Comparison of ENCODE assay signal across 24 mouse cellular contexts in genomic region chr17:81516155-81516554, GRCm38 (mm10).
DNase-seq lines count a peak whose midpoint lies in the region; ATAC-seq lines count a peak whose summit lies in the region.
"Had no signal": no experiment of that assay in that cellular context is flagged by ENCODE, and none has a peak within 500 bp of the region (broad histone marks: within the 10 kb centered on the region; RNA-seq: fewer than 3 reads in every experiment).

No protein-coding gene starts in this region.

- DNase-seq in hindbrain, embryonic 11.5 days (ENCODE audit: low spot score) = no peak
- no peak for DNase-seq in hindbrain, embryonic 14.5 days (ENCODE audit: low spot score)
- peak; percentile 19 for DNase-seq in R1 (ENCODE audit: low read depth, low spot score)
- peak; percentile 43 for DNase-seq in embryo, embryonic 10.5 days (ENCODE audit: low spot score)
- peak; percentile 30 for DNase-seq in mesoderm, embryonic 11.5 days (ENCODE audit: low read depth, low spot score)
- DNase-seq in left cerebral cortex, postnatal 36 days (ENCODE audit: low spot score in 2 of 2) = no peak
- DNase-seq in ovary, postnatal 36 days (ENCODE audit: low spot score) = no peak
- DNase-seq: adrenal gland, adult 8-10 months; adrenal gland, postnatal 25 days; cerebellum, adult 11-12 months; cerebellum, adult 8-10 months; cerebellum, postnatal 10 days; cerebellum, postnatal 36 days; forebrain, postnatal 0 days; gastrocnemius, adult 2 months; gastrocnemius, postnatal 14 days; heart, adult 11 months had no signal

- H3K4me3 ChIP-seq in hindbrain, embryonic 11.5 days (ENCODE audit: low read depth, low read length) = no peak overlapping the region
- no peak overlapping the region for H3K4me3 ChIP-seq in hindbrain, embryonic 14.5 days (replicated peaks; ENCODE audit: low read length)
- H3K4me3 ChIP-seq: forebrain, embryonic 10.5 days; forebrain, embryonic 13.5 days; gastrocnemius, adult 2 months; hindbrain, embryonic 15.5 days had no signal

- peak; percentile 61 for ATAC-seq in hindbrain, embryonic 11.5 days (ENCODE audit: low FRiP score)
- ATAC-seq in hindbrain, embryonic 14.5 days (ENCODE audit: low FRiP score) = no peak
- no peak for ATAC-seq in megakaryocyte progenitor cell, adult 5-6 weeks (replicated peaks; ENCODE audit: poor library complexity)
- ATAC-seq: activated CD4-positive, CD25-positive, alpha-beta regulatory T cell, adult 4 months; CD4-positive, CD25-positive, alpha-beta regulatory T cell, adult 4 months; forebrain, embryonic 13.5 days; forebrain, postnatal 0 days had no signal

- intact Hi-C loops in left cerebral cortex, postnatal 36 days (cut with DNase I) = no loop called here

- H3K27me3 ChIP-seq in hindbrain, embryonic 11.5 days (ENCODE audit: control insufficient read depth, insufficient read depth, low read length) = no peaks in the 10 kb centered on the region
- H3K27me3 ChIP-seq in hindbrain, embryonic 14.5 days (ENCODE audit: control insufficient read depth, insufficient read depth, low read length) = no peaks in the 10 kb centered on the region
- H3K27me3 ChIP-seq: hindbrain, embryonic 15.5 days had no signal

- 31% methylated on average over 4 of the region's 4 CpGs for WGBS in hindbrain, embryonic 11.5 days
- WGBS in hindbrain, embryonic 14.5 days = 16% methylated on average over 4 of the region's 4 CpGs

- no peak overlapping the region for H3K27ac ChIP-seq in hindbrain, embryonic 11.5 days (ENCODE audit: low read depth, low read length)
- H3K27ac ChIP-seq in hindbrain, embryonic 14.5 days = no peak overlapping the region
- H3K27ac ChIP-seq: forebrain, embryonic 10.5 days; forebrain, embryonic 13.5 days; gastrocnemius, adult 2 months; hindbrain, embryonic 15.5 days had no signal

- no peaks in the 10 kb centered on the region for H3K4me1 ChIP-seq in hindbrain, embryonic 11.5 days (replicated peaks; ENCODE audit: control insufficient read depth, insufficient read depth, low read length)
- H3K4me1 ChIP-seq in hindbrain, embryonic 14.5 days (replicated peaks; ENCODE audit: control insufficient read depth, insufficient read depth, low read length) = no peaks in the 10 kb centered on the region
- H3K4me1 ChIP-seq: forebrain, embryonic 13.5 days had no signal

- no peak overlapping the region for H3K9ac ChIP-seq in hindbrain, embryonic 11.5 days (ENCODE audit: low read depth, low read length)
- H3K9ac ChIP-seq in hindbrain, embryonic 14.5 days = no peak overlapping the region
- H3K9ac ChIP-seq: forebrain, embryonic 13.5 days; forebrain, postnatal 0 days; hindbrain, embryonic 15.5 days had no signal

- no peaks in the 10 kb centered on the region for H3K36me3 ChIP-seq in hindbrain, embryonic 11.5 days (ENCODE audit: control insufficient read depth, insufficient read depth, low read length)
- no peaks in the 10 kb centered on the region for H3K36me3 ChIP-seq in hindbrain, embryonic 14.5 days (replicated peaks; ENCODE audit: control insufficient read depth, insufficient read depth)
- H3K36me3 ChIP-seq: forebrain, embryonic 10.5 days; hindbrain, embryonic 15.5 days had no signal

- no peak overlapping the region for H3K4me2 ChIP-seq in hindbrain, embryonic 11.5 days (replicated peaks; ENCODE audit: low read depth, low read length)
- H3K4me2 ChIP-seq in hindbrain, embryonic 14.5 days (replicated peaks) = no peak overlapping the region
- H3K4me2 ChIP-seq: forebrain, embryonic 13.5 days; heart, embryonic 11.5 days; hindbrain, embryonic 15.5 days had no signal

- H3K9me3 ChIP-seq in hindbrain, embryonic 11.5 days (ENCODE audit: control insufficient read depth, low read length) = no peaks in the 10 kb centered on the region
- no peaks in the 10 kb centered on the region for H3K9me3 ChIP-seq in hindbrain, embryonic 14.5 days (ENCODE audit: control insufficient read depth, low read length)
- H3K9me3 ChIP-seq: forebrain, embryonic 10.5 days; forebrain, embryonic 13.5 days; hindbrain, embryonic 15.5 days had no signal

Comparison
In these comparisons a context has a peak if more than half of its experiments do, and no peak if none do; other contexts are left out.
1. DNase-seq: peak in R1 (single experiment), embryo, embryonic 10.5 days (single experiment) and mesoderm, embryonic 11.5 days (single experiment); none in hindbrain, embryonic 11.5 days (single experiment), hindbrain, embryonic 14.5 days (single experiment), left cerebral cortex, postnatal 36 days (0 of 2) and ovary, postnatal 36 days (single experiment).